Mouse (Mus musculus): ENCODE data around the gene Klk11. TPM values are rescaled to one million over a fixed set of nuclear protein-coding genes. Genes with fewer than 3 reads are reported as not detected.

Klk11 gene
- polyA plus RNA-seq, 1 experiment from 2014 or later, result not detected

Other genes with a start within 250 kb of the Klk11 start
- 3.8 and 4.6 TPM in 2 replicates for gene Cd33, start 230.2 kb upstream of the Klk11 start, polyA plus RNA-seq (2015; fragmentation: Nextera tagmentation; extraction: Ambion mirVana)
- 0.19 and 0.29 TPM in 2 replicates for gene Zfp658, start 212.3 kb upstream of the Klk11 start, polyA plus RNA-seq (2015; fragmentation: Nextera tagmentation; extraction: Ambion mirVana)
- gene Zfp719, start 195.0 kb upstream of the Klk11 start, polyA plus RNA-seq (2015; fragmentation: Nextera tagmentation; extraction: Ambion mirVana), result 1.8 and 2.2 TPM in 2 replicates
- gene Zfp819, start 167.4 kb upstream of the Klk11 start, polyA plus RNA-seq (2015; fragmentation: Nextera tagmentation; extraction: Ambion mirVana), result not detected in 2 replicates
- gene Ceacam18, start 139.9 kb upstream of the Klk11 start, polyA plus RNA-seq (2015; fragmentation: Nextera tagmentation; extraction: Ambion mirVana), result 0.15 TPM in 1 of 2 replicates, not detected in the other
- gene Siglece, start 114.4 kb upstream of the Klk11 start, polyA plus RNA-seq (2015; fragmentation: Nextera tagmentation; extraction: Ambion mirVana), result 4.0 and 5.0 TPM in 2 replicates
- 3.7 and 3.8 TPM in 2 replicates for gene Ctu1, start 102.6 kb upstream of the Klk11 start, polyA plus RNA-seq (2015; fragmentation: Nextera tagmentation; extraction: Ambion mirVana)
- not detected in 2 replicates for gene Klk14, start 84.2 kb upstream of the Klk11 start, polyA plus RNA-seq (2015; fragmentation: Nextera tagmentation; extraction: Ambion mirVana)
- gene Klk13, start 62.0 kb upstream of the Klk11 start, polyA plus RNA-seq (2015; fragmentation: Nextera tagmentation; extraction: Ambion mirVana), result not detected in 2 replicates
- not detected in 2 replicates for gene Klk12, start 5.7 kb upstream of the Klk11 start, polyA plus RNA-seq (2015; fragmentation: Nextera tagmentation; extraction: Ambion mirVana)
- not detected in 2 replicates for gene Klk10, start 6.4 kb downstream of the Klk11 start, polyA plus RNA-seq (2015; fragmentation: Nextera tagmentation; extraction: Ambion mirVana)
- not detected in 2 replicates for gene Klk9, start 17.3 kb downstream of the Klk11 start, polyA plus RNA-seq (2015; fragmentation: Nextera tagmentation; extraction: Ambion mirVana)
- gene Klk8, start 23.0 kb downstream of the Klk11 start, polyA plus RNA-seq (2015; fragmentation: Nextera tagmentation; extraction: Ambion mirVana), result 4.3 and 5.1 TPM in 2 replicates
- gene Klk7, start 36.7 kb downstream of the Klk11 start, polyA plus RNA-seq (2015; fragmentation: Nextera tagmentation; extraction: Ambion mirVana), result not detected in 2 replicates
- gene Klk6, start 49.9 kb downstream of the Klk11 start, polyA plus RNA-seq (2015; fragmentation: Nextera tagmentation; extraction: Ambion mirVana), result not detected in 2 replicates
- not detected in 2 replicates for gene Klk5, start 67.4 kb downstream of the Klk11 start, polyA plus RNA-seq (2015; fragmentation: Nextera tagmentation; extraction: Ambion mirVana)
- not detected in 2 replicates for gene Klk4, start 106.6 kb downstream of the Klk11 start, polyA plus RNA-seq (2015; fragmentation: Nextera tagmentation; extraction: Ambion mirVana)
- gene Klk15, start 159.1 kb downstream of the Klk11 start, polyA plus RNA-seq (2015; fragmentation: Nextera tagmentation; extraction: Ambion mirVana), result not detected in 2 replicates
- gene Klk1b8, start 176.1 kb downstream of the Klk11 start, polyA plus RNA-seq (2015; fragmentation: Nextera tagmentation; extraction: Ambion mirVana), result not detected in 2 replicates
- not detected in 2 replicates for gene Klk1b1, start 192.1 kb downstream of the Klk11 start, polyA plus RNA-seq (2015; fragmentation: Nextera tagmentation; extraction: Ambion mirVana)
- gene Klk1b9, start 201.5 kb downstream of the Klk11 start, polyA plus RNA-seq (2015; fragmentation: Nextera tagmentation; extraction: Ambion mirVana), result not detected in 2 replicates
- gene Klk1b11, start 221.3 kb downstream of the Klk11 start, polyA plus RNA-seq (2015; fragmentation: Nextera tagmentation; extraction: Ambion mirVana), result not detected in 2 replicates
- gene Klk1b26, start 237.6 kb downstream of the Klk11 start, polyA plus RNA-seq (2015; fragmentation: Nextera tagmentation; extraction: Ambion mirVana), result 0.26 TPM in 1 of 2 replicates, not detected in the other

Measured in liver, embryonic 16.5 days (tissue).